Mouse (Mus musculus): ENCODE results near the gene Mrpl38. TPM values are rescaled to one million over a fixed set of nuclear protein-coding genes. Genes with fewer than 3 reads are reported as not detected.

Mrpl38 gene
- polyA plus RNA-seq, 1 experiment = 121 TPM

DNA sequence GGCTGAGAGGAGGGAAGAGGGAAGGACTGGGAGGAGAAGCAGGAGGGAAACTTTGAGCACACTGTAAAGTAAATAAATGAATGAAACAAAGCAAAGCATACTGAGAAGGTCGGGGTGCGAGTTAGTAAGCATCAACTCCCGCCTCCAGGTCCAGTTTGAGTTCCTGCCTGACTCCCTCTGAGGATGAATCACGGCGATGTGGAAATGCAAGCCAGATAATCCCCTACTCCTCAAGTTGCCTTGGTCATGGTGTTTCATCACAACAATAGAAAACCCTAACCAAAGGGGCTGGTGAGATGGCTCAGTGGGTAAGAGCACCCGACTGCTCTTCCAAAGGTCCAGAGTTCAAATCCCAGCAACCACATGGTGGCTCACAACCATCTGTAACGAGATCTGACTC lies 37.3 kb upstream of the Mrpl38 start:
- no peak overlapping the region for H3K4me3 ChIP-seq (ENCODE audit: insufficient read depth, poor library complexity, severe bottlenecking)
- H3K27me3 ChIP-seq (ENCODE audit: control insufficient read depth, insufficient read depth, insufficient read length) = no peaks in the 10 kb centered on the region
- no peaks in the 10 kb centered on the region for H3K79me3 ChIP-seq (ENCODE audit: low read depth)
- no peak overlapping the region for H3ac ChIP-seq (ENCODE audit: control insufficient read depth, insufficient read length, low read depth)
- peaks cover 71% of the 10 kb centered on the region for H3K36me3 ChIP-seq (ENCODE audit: control insufficient read depth, insufficient read depth)
- TF ChIP-seq MYOG (IDR thresholded peaks at IDR 0.05; ENCODE audit: control insufficient read depth, extremely low read depth, insufficient read length) (no peak), CEBPB (IDR thresholded peaks at IDR 0.05; ENCODE audit: low read depth) (no peak), MYOD1 (IDR thresholded peaks at IDR 0.05; ENCODE audit: control insufficient read depth, insufficient read length, low read depth) (no peak), MAX (IDR thresholded peaks at IDR 0.05) (no peak)
- H3K79me2 ChIP-seq (ENCODE audit: control insufficient read depth, insufficient read depth) = no peaks in the 10 kb centered on the region

DNA sequence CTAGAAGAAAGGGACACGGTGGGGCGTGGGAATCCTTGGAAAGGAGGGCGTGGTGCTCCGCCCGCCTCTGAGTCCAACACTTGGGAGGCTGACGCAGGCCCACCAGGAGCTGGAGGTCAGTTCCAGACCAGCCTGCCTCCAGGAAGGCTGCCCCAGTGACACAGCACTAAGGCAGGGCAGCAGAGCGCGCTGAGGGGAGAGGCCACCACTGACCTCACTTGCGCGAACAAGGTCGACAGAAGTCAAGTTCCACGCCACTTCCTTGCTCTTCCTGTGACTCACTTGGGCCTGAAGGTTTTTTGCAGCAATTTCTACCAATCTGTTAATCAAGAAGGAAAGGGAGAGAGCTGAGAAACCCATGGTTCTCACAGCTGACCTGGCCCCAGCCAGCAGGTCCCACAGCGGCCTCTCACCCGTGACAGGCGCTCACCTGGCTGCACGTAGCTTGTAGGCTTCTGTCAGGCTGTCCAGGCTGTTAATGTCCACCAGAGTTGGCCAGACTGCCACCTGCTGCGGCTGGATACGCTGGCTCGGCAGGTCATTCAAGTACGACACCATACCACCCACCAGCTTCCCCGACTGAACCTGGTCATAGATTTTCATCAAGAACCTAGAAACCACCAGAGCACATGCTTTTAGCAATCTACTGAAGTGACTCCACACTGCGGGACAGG lies 36.2 kb upstream of the Mrpl38 start:
- no peaks in the 10 kb centered on the region for H3K79me2 ChIP-seq (ENCODE audit: control insufficient read depth, insufficient read depth)
- no peaks in the 10 kb centered on the region for H3K79me3 ChIP-seq (ENCODE audit: low read depth)
- H3K27me3 ChIP-seq (ENCODE audit: control insufficient read depth, insufficient read depth, insufficient read length) = no peaks in the 10 kb centered on the region
- H3ac ChIP-seq (ENCODE audit: control insufficient read depth, insufficient read length, low read depth) = no peak overlapping the region
- no peak overlapping the region for H3K4me3 ChIP-seq (ENCODE audit: insufficient read depth, poor library complexity, severe bottlenecking)
- TF ChIP-seq MYOD1 (IDR thresholded peaks at IDR 0.05; ENCODE audit: control insufficient read depth, insufficient read length, low read depth) (no peak), FOSL1 (IDR thresholded peaks at IDR 0.05; ENCODE audit: insufficient read depth, low read length, poor library complexity, severe bottlenecking) (no peak), CEBPB (IDR thresholded peaks at IDR 0.05; ENCODE audit: low read depth) (no peak)
- H3K36me3 ChIP-seq (ENCODE audit: control insufficient read depth, insufficient read depth) = peaks cover 65% of the 10 kb centered on the region

DNA sequence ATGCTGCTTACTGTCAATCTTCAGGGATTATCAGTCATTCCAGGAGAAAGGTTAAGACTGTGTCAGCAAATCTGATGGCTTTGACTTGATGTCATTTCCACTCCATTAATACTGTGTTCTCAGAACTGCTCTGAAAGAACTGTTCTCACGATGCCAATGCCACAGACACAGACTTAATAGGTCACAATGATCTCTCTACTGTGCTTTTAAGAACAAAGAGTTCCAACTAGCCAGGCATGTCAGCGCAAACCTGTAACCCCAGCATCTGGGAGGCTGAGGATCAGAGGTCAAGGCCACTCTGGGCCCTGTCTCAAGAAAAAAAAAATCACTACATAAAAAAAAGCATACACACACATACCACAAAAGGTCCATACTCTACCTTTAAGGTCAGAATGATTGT lies 33.3 kb upstream of the Mrpl38 start:
- H3K79me2 ChIP-seq (ENCODE audit: control insufficient read depth, insufficient read depth) = peaks cover 9% of the 10 kb centered on the region
- H3K36me3 ChIP-seq (ENCODE audit: control insufficient read depth, insufficient read depth) = peaks cover 46% of the 10 kb centered on the region
- no peak overlapping the region for H3K4me3 ChIP-seq (ENCODE audit: insufficient read depth, poor library complexity, severe bottlenecking)
- H3K79me3 ChIP-seq (ENCODE audit: low read depth) = no peaks in the 10 kb centered on the region
- H3ac ChIP-seq (ENCODE audit: control insufficient read depth, insufficient read length, low read depth) = no peak overlapping the region
- TF ChIP-seq CEBPB (IDR thresholded peaks at IDR 0.05; ENCODE audit: low read depth) = no peak
- TF ChIP-seq MYOG (IDR thresholded peaks at IDR 0.05; ENCODE audit: control insufficient read depth, extremely low read depth, insufficient read length) = no peak
- TF ChIP-seq FOSL1 (IDR thresholded peaks at IDR 0.05; ENCODE audit: insufficient read depth, low read length, poor library complexity, severe bottlenecking) = no peak
- no peak for TF ChIP-seq CTCF (IDR thresholded peaks at IDR 0.05; ENCODE audit: control insufficient read depth, insufficient read depth, insufficient read length)
- no peaks in the 10 kb centered on the region for H3K27me3 ChIP-seq (ENCODE audit: control insufficient read depth, insufficient read depth, insufficient read length)

DNA sequence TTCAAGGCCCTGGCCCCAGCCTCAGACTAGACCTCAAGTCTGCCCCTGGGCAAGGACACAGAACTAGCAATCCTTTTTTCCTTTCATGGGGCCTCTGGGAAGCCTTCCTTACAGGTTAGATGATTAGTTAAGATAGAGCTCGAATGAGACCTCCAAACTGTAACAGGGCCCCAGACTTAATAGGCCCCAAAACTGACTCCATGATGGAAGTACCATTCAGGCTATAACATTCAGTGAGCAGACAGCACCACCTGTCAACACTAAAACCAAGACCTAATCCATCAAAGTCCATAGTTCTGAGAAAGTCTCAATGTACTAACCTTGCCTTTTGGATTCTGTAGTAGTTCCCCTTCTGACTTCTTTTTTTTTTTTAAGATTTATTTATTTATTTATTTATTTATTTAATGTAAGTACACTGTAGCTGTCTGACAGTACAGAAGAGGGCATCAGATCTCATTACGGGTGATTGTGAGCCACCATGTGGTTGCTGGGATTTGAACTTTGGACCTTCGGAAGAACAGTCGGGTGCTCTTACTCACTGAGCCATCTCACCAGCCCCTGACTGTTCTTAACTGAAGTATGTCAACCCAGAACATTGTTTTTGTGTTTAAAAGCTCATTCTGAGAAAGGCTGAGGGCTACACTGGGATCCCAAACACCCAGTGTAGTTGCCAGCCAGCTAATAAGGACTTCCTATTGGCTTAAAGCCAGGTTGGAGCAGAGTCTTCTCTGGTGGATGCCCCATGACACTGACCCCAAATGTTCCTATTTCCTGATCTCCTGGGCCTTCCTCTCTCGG lies 31.5 kb upstream of the Mrpl38 start:
- no peaks in the 10 kb centered on the region for H3K27me3 ChIP-seq (ENCODE audit: control insufficient read depth, insufficient read depth, insufficient read length)
- peaks cover 37% of the 10 kb centered on the region for H3K36me3 ChIP-seq (ENCODE audit: control insufficient read depth, insufficient read depth)
- H3K79me3 ChIP-seq (ENCODE audit: low read depth) = peaks cover 13% of the 10 kb centered on the region
- TF ChIP-seq MYOD1 (IDR thresholded peaks at IDR 0.05; ENCODE audit: control insufficient read depth, insufficient read length, low read depth) (no peak), FOSL1 (IDR thresholded peaks at IDR 0.05; ENCODE audit: insufficient read depth, low read length, poor library complexity, severe bottlenecking) (no peak), MYOG (IDR thresholded peaks at IDR 0.05; ENCODE audit: control insufficient read depth, extremely low read depth, insufficient read length) (no peak), USF1 (IDR thresholded peaks at IDR 0.05; ENCODE audit: low read depth) (no peak), MAX (IDR thresholded peaks at IDR 0.05) (no peak), CEBPB (IDR thresholded peaks at IDR 0.05; ENCODE audit: low read depth) (no peak), CTCF (IDR thresholded peaks at IDR 0.05; ENCODE audit: control insufficient read depth, insufficient read depth, insufficient read length) (no peak)
- no peak overlapping the region for H3K4me3 ChIP-seq (ENCODE audit: insufficient read depth, poor library complexity, severe bottlenecking)
- H3K79me2 ChIP-seq (ENCODE audit: control insufficient read depth, insufficient read depth) = peaks cover 26% of the 10 kb centered on the region
- no peak overlapping the region for H3ac ChIP-seq (ENCODE audit: control insufficient read depth, insufficient read length, low read depth)

DNA sequence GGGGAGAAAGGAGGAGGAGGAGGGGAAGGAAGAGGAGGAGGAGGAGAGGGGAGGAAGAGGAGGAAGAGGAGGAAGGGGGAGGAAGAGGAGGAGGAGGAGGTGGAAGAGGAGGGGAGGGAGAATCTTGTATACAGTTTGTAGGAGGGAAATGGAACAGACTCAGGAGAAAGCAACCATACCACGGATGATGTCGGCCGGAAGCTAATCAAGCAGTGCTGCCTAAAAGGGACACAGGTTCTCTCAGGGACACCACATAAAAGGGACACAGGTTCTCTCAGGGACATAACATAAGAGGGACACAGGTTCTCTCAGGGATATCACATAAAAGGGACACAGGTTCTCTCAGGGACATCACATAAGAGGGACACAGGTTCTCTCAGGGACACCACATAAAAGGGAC lies 30.5 kb upstream of the Mrpl38 start:
- Histone ChIP-seq H3K4me3 (ENCODE audit: insufficient read depth, poor library complexity, severe bottlenecking) (no peak overlapping the region), H3ac (ENCODE audit: control insufficient read depth, insufficient read length, low read depth) (no peak overlapping the region)
- TF ChIP-seq MYOG (IDR thresholded peaks at IDR 0.05; ENCODE audit: control insufficient read depth, extremely low read depth, insufficient read length) (no peak), CTCF (IDR thresholded peaks at IDR 0.05; ENCODE audit: control insufficient read depth, insufficient read depth, insufficient read length) (no peak), CEBPB (IDR thresholded peaks at IDR 0.05; ENCODE audit: low read depth) (no peak), USF1 (IDR thresholded peaks at IDR 0.05; ENCODE audit: low read depth) (no peak), FOSL1 (IDR thresholded peaks at IDR 0.05; ENCODE audit: insufficient read depth, low read length, poor library complexity, severe bottlenecking) (no peak), MYOD1 (IDR thresholded peaks at IDR 0.05; ENCODE audit: control insufficient read depth, insufficient read length, low read depth) (no peak), MAX (IDR thresholded peaks at IDR 0.05) (no peak)

More for the DNA sequence above, 30.5 kb upstream of the Mrpl38 start:
- Histone ChIP-seq H3K27me3 (ENCODE audit: control insufficient read depth, insufficient read depth, insufficient read length) (no peaks in the 10 kb centered on the region), H3K79me2 (ENCODE audit: control insufficient read depth, insufficient read depth) (peaks cover 35% of the 10 kb centered on the region), H3K79me3 (ENCODE audit: low read depth) (peaks cover 13% of the 10 kb centered on the region), H3K36me3 (ENCODE audit: control insufficient read depth, insufficient read depth) (peaks cover 37% of the 10 kb centered on the region)
